Mouse (Mus musculus) G1E (cell line): ENCODE data around the gene Tor1a. TPM values are rescaled to one million over a fixed set of nuclear protein-coding genes. Genes with fewer than 3 reads are reported as not detected.
"Not testable (repeated sequence)": the region's sequence is repeated elsewhere in the genome, so short reads cannot be mapped to it uniquely, and the experiment has no call there.

Experiments used
- ATAC-seq: 2 replicates; pipeline ENCODE4 v1.8.0; 2016; ENCODE audit warnings: mild to moderate bottlenecking; ENCODE audit not compliant: insufficient number of reproducible peaks, poor library complexity, low FRiP score, severe bottlenecking; ENCODE audit errors: extremely low read depth
- DNase-seq: peaks from one replicate; pipeline ENCODE4 v3.0.0; 2012; ENCODE audit warnings: low spot score
- H3K27me3 ChIP-seq: 2 replicates; pipeline ENCODE4 v1.6.1; 2012; ENCODE audit warnings: mild to moderate bottlenecking, low read length, inconsistent platforms; ENCODE audit not compliant: insufficient read depth
- H3K36me3 ChIP-seq: replicated peaks from 2 replicates; pipeline ENCODE3; 2012; ENCODE audit warnings: mild to moderate bottlenecking, inconsistent platforms
- H3K4me1 ChIP-seq: 2 replicates; pipeline ENCODE4 v1.6.1; 2012; ENCODE audit warnings: low read depth, low read length, inconsistent platforms, mixed read lengths; ENCODE audit not compliant: insufficient read depth
- H3K4me3 ChIP-seq: 2 replicates; pipeline ENCODE4 v1.5.1; 2012; ENCODE audit warnings: low read depth, mild to moderate bottlenecking, inconsistent platforms, low read length, moderate library complexity, mixed read lengths
- H3K9me3 ChIP-seq: replicated peaks from 2 replicates; pipeline ENCODE4 v1.6.1; 2012; ENCODE audit warnings: inconsistent platforms
- CTCF ChIP-seq: IDR thresholded peaks from 2 replicates; pipeline ENCODE4 v1.5.1; 2012; ENCODE audit warnings: low read depth, low read length, inconsistent platforms, mixed read lengths
- GATA1 ChIP-seq: IDR thresholded peaks from 2 replicates; pipeline ENCODE4 v1.6.1; 2012; ENCODE audit warnings: borderline replicate concordance, low read length, inconsistent platforms, mixed read lengths
- GATA2 ChIP-seq: IDR thresholded peaks from 2 replicates; pipeline ENCODE4 v1.6.1; 2012; ENCODE audit warnings: low read depth, low read length, inconsistent platforms, borderline replicate concordance
- POLR2AphosphoS5 ChIP-seq: IDR thresholded peaks from 2 replicates; pipeline ENCODE4 v1.6.1; 2012; ENCODE audit warnings: low read depth, low read length, inconsistent platforms; ENCODE audit not compliant: insufficient replicate concordance
- TAL1 ChIP-seq: conservative IDR thresholded peaks from 2 replicates; pipeline ENCODE4 v1.6.1; 2012; ENCODE audit warnings: low read depth, low read length, inconsistent platforms, mixed read lengths
- polyA plus RNA-seq: library from polyadenylated mRNA; stranded (reverse); fragments of >175 nt; gene quantifications from 2 replicates; pipeline ENCODE4 v1.2.3, GENCODE M21; 2012
- total RNA-seq, 2 experiments: library from RNA; stranded (forward) in 1 of 2; stranded (reverse) in 1 of 2; fragments of 200-1000 nt in 1 of 2; fragments of >200 nt in 1 of 2; fragmentation: Nextera tagmentation in 1 of 2; gene quantifications; 2 replicates each; pipeline ENCODE4 v1.2.3; 2014 to 2017

Gene Tor1a
- total and polyA plus RNA-seq, 3 experiments: 33.0 to 94.3 (median 47.0) TPM

GRCm38 (mm10) chr2:30957511-30957910 is 10.2 kb downstream of the Tor1a start:
- TF ChIP-seq GATA2 (no peak), POLR2AphosphoS5 (no peak), CTCF (no peak)
- no peaks in the 10 kb centered on the region for H3K27me3 ChIP-seq
- H3K9me3 ChIP-seq: no peaks in the 10 kb centered on the region
- DNase-seq (no peak), ATAC-seq (no peak)
- peaks cover 67% of the 10 kb centered on the region for H3K4me1 ChIP-seq
- H3K4me3 ChIP-seq: no peak overlapping the region
- H3K36me3 ChIP-seq: peaks cover 89% of the 10 kb centered on the region

GRCm38 (mm10) chr2:30954797-30955196 is 12.9 kb downstream of the Tor1a start:
- Histone ChIP-seq H3K27me3 (peaks cover 2% of the 10 kb centered on the region; the same call in 1 of the 2 replicates), H3K4me3 (peak overlapping the region; percentile 96; the same call in 1 of the 2 replicates), H3K9me3 (no peaks in the 10 kb centered on the region), H3K36me3 (peaks cover 62% of the 10 kb centered on the region), H3K4me1 (peaks cover 64% of the 10 kb centered on the region)
- ATAC-seq (no peak), DNase-seq (no peak)
- TF ChIP-seq TAL1: no peak
- no peak for TF ChIP-seq CTCF
- no peak for TF ChIP-seq POLR2AphosphoS5
- no peak for TF ChIP-seq GATA2
- TF ChIP-seq GATA1: no peak

- no peaks in the 10 kb centered on the region for H3K9me3 ChIP-seq
Observed at GRCm38 (mm10) chr2:30952824-30953490, 14.8 kb downstream of the Tor1a start, which contains the start of gene Tor1b. TSS of gene Tor1b (plus strand) at chr2:30952959.

GRCm38 (mm10) chr2:30952457-30952823 is 15.3 kb downstream of the Tor1a start:
- TF ChIP-seq GATA1 (no peak), CTCF (no peak), TAL1 (no peak), POLR2AphosphoS5 (no peak), GATA2 (no peak)
- Histone ChIP-seq H3K4me3 (peak overlapping the region; percentile 96; the same call in 1 of the 2 replicates), H3K27me3 (peaks cover 19% of the 10 kb centered on the region), H3K9me3 (no peaks in the 10 kb centered on the region), H3K4me1 (peaks cover 50% of the 10 kb centered on the region), H3K36me3 (peaks cover 39% of the 10 kb centered on the region)
- ATAC-seq (no peak), DNase-seq (no peak)

More at GRCm38 (mm10) chr2:30952824-30953490, 14.8 kb downstream of the Tor1a start, which contains the start of gene Tor1b:
- peaks cover 44% of the 10 kb centered on the region for H3K36me3 ChIP-seq
- TF ChIP-seq TAL1: no peak
- no peak for TF ChIP-seq GATA2
- no peak for TF ChIP-seq CTCF
- no peak for TF ChIP-seq GATA1
- no peak for TF ChIP-seq POLR2AphosphoS5
- H3K27me3 ChIP-seq: peaks cover 15% of the 10 kb centered on the region
- peaks cover 52% of the 10 kb centered on the region for H3K4me1 ChIP-seq
- H3K4me3 ChIP-seq: peak within 1 kb of the TSS; percentile 96
- peak; percentile 85 for ATAC-seq
- DNase-seq: peak; percentile 82

GRCm38 (mm10) chr2:30942603-30943011 is 25.1 kb downstream of the Tor1a start:
- Histone ChIP-seq H3K4me3 (peak overlapping the region; percentile 68), H3K9me3 (no peaks in the 10 kb centered on the region), H3K4me1 (peaks cover 9% of the 10 kb centered on the region), H3K27me3 (peaks cover 33% of the 10 kb centered on the region), H3K36me3 (no peaks in the 10 kb centered on the region)
- DNase-seq (peak; percentile 68), ATAC-seq (peak; percentile 40)
- TF ChIP-seq GATA2 (no peak), CTCF (peak; percentile 87)

- H3K9me3 ChIP-seq, H3K36me3 ChIP-seq, H3K4me1 ChIP-seq, ATAC-seq, H3K4me3 ChIP-seq, DNase-seq: not testable (repeated sequence)
- peaks cover 29% of the 10 kb centered on the region for H3K27me3 ChIP-seq
Observed at GRCm38 (mm10) chr2:30942116-30942515, 25.6 kb downstream of the Tor1a start.

- ATAC-seq: no peak
- H3K36me3 ChIP-seq: no peaks in the 10 kb centered on the region
- peaks cover 9% of the 10 kb centered on the region for H3K4me1 ChIP-seq
- no peak for DNase-seq
- no peaks in the 10 kb centered on the region for H3K9me3 ChIP-seq
- no peak for TF ChIP-seq GATA2
- TF ChIP-seq TAL1: no peak
- TF ChIP-seq CTCF: no peak
- TF ChIP-seq POLR2AphosphoS5: no peak
- TF ChIP-seq GATA1: no peak
- H3K4me3 ChIP-seq: no peak overlapping the region
- peaks cover 26% of the 10 kb centered on the region for H3K27me3 ChIP-seq
Observed at GRCm38 (mm10) chr2:30941586-30941985, 26.1 kb downstream of the Tor1a start.
